Mouse (Mus musculus) hindbrain, postnatal 0 days (tissue): ENCODE results near the gene Ezh1. TPM values are rescaled to one million over a fixed set of nuclear protein-coding genes. Genes with fewer than 3 reads are reported as not detected.

Source experiments
- ATAC-seq: fragments of 200-750 bp; cut with Nextera tagmentation; 2 replicates; pipeline ENCODE4 v1.8.0; 2017; ENCODE audit warnings: mild to moderate bottlenecking, moderate TSS enrichment, moderate library complexity
- DNase-seq: peaks from one replicate; pipeline ENCODE4 v3.0.0-alpha.2; 2015; ENCODE audit warnings: low spot score
- H3K27ac ChIP-seq: fragments of 300-500 bp; sonication (generic); 2 replicates; pipeline ENCODE4 v1.5.1; 2014; ENCODE audit warnings: mild to moderate bottlenecking
- H3K27me3 ChIP-seq: fragments of 300-500 bp; sonication (generic); 2 replicates; pipeline ENCODE4 v1.6.1; 2014; ENCODE audit warnings: low read length, mixed read lengths; ENCODE audit not compliant: insufficient read depth
- H3K36me3 ChIP-seq: fragments of 300-500 bp; sonication (generic); 2 replicates; pipeline ENCODE4 v1.6.1; 2014; ENCODE audit warnings: low read length, mixed read lengths; ENCODE audit not compliant: insufficient read depth
- H3K4me1 ChIP-seq: fragments of 300-500 bp; sonication (generic); 2 replicates; pipeline ENCODE4 v1.6.1; 2014; ENCODE audit warnings: antibody characterized with exemption, low read length, mixed read lengths; ENCODE audit not compliant: insufficient read depth
- H3K4me2 ChIP-seq: fragments of 300-500 bp; sonication (generic); 2 replicates; pipeline ENCODE4 v1.6.1; 2014; ENCODE audit warnings: low read depth, mild to moderate bottlenecking, low read length, moderate library complexity, mixed read lengths
- H3K4me3 ChIP-seq: fragments of 300-500 bp; sonication (generic); 2 replicates; pipeline ENCODE4 v1.5.1; 2014; ENCODE audit warnings: low read length
- H3K9ac ChIP-seq: fragments of 300-500 bp; sonication (generic); replicated peaks from 2 replicates; pipeline ENCODE4 v1.6.1; 2014; ENCODE audit warnings: mild to moderate bottlenecking, low read length, moderate library complexity, mixed read lengths
- H3K9me3 ChIP-seq: fragments of 300-500 bp; sonication (generic); 2 replicates; pipeline ENCODE4 v1.6.1; 2016; ENCODE audit warnings: low read length, mixed read lengths
- CTCF ChIP-seq: IDR thresholded peaks from 2 replicates; pipeline ENCODE4 v1.5.1; 2016; ENCODE audit warnings: antibody characterized with exemption, control low read depth, low read depth
- WGBS: fragments of 180-500 bp; shearing (Covaris S2); extraction: QIAGEN DNeasy Blood & Tissue Kit; methylation state at CpG from one replicate; pipeline ENCODE4 v1.1.7; 2014; 5-methylcytosine and 5-hydroxymethylcytosine counted together
- polyA plus RNA-seq: library from polyadenylated mRNA; unstranded; fragments of >200 nt; fragmentation: Nextera tagmentation; extraction: Ambion mirVana; gene quantifications from 2 replicates; pipeline ENCODE4 v1.2.1, GENCODE M21; 2015
- total RNA-seq: library from RNA; depleted of rRNA; stranded (reverse); fragments of >200 nt; gene quantifications from 2 replicates; pipeline ENCODE4 v1.2.3, GENCODE M21; 2014

Ezh1 gene
- total and polyA plus RNA-seq, 2 experiments from 2014 or later: 22.2 to 26.7 TPM

DNA sequence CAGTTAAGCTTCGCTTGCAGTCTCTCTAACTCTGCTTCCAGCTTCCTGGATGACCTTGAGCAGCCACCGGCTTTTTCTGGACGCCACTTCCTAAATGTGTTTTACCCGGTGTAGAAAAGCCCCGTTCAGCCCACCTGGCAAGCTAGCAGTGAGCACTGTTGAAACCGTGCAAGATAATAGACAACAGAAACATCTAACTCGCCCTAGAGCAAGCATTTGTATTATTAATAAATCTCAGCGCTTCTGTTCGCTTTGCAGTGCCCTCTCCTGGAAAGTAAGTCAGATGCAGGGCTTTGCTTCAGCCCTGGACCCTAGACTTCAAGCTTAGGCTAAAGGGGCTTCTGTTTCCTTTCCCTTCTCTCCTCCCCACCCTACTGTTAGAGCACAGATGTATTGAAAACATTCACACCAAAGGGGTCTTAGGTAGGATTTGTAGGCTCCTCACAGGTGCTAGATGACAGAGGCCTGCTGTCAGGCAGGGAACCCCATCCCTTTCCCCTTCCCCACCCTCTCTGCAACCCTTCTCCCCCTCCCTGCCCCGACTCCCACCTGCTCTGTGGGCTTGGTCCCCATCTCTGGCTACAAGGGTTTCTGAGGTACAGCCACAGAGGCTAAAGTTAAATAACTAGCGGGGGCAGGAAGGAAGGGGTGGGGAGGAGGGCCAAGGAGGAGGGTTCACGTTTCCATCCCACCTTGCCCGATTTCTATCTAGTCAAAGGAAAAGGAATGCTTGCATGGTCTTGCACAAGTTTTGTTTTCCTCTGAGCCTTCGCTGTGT is 51.2 kb downstream of the Ezh1 start, which contains the start of gene Ccr10:
Gene Ccr10, minus strand, starts transcription at position 593 of the 778 bp plus-strand sequence.
- 25% methylated on average over 14 of the region's 14 CpGs for WGBS
- H3K27me3 ChIP-seq: no peaks in the 10 kb centered on the region
- no peaks in the 10 kb centered on the region for H3K36me3 ChIP-seq
- peak; percentile 62 for TF ChIP-seq CTCF
- ATAC-seq: no peak
- H3K4me2 ChIP-seq: peak within 1 kb of the TSS; percentile 60
- peak within 1 kb of the TSS; percentile 50 for H3K4me3 ChIP-seq
- H3K4me1 ChIP-seq: peaks cover 22% of the 10 kb centered on the region
- H3K9me3 ChIP-seq: no peaks in the 10 kb centered on the region
- peak; percentile 75 for DNase-seq
- H3K9ac ChIP-seq: peak within 1 kb of the TSS; percentile 63
- H3K27ac ChIP-seq: peak within 1 kb of the TSS; percentile 85

- peak overlapping the region; percentile 75 for H3K27ac ChIP-seq
These were observed 51.9 kb downstream of the Ezh1 start for GRCm38 (mm10) chr11:101174389-101174745.

GRCm38 (mm10) chr11:101173631-101174388 is 52.5 kb downstream of the Ezh1 start:
- H3K4me1 ChIP-seq: peaks cover 31% of the 10 kb centered on the region
- peak overlapping the region; percentile 75 for H3K27ac ChIP-seq
- H3K4me3 ChIP-seq: peak overlapping the region; percentile 25
- DNase-seq (peak; percentile 90), ATAC-seq (peak; percentile 53)
- H3K27me3 ChIP-seq: no peaks in the 10 kb centered on the region
- H3K36me3 ChIP-seq: no peaks in the 10 kb centered on the region
- no peaks in the 10 kb centered on the region for H3K9me3 ChIP-seq
- 1% methylated on average over 61 of the region's 61 CpGs for WGBS
- TF ChIP-seq CTCF: peak; percentile 89
- H3K4me2 ChIP-seq: peak overlapping the region; percentile 60
- peak overlapping the region; percentile 45 for H3K9ac ChIP-seq

More at GRCm38 (mm10) chr11:101174389-101174745, 51.9 kb downstream of the Ezh1 start:
- ATAC-seq (no peak), DNase-seq (no peak)
- Histone ChIP-seq H3K9ac (peak overlapping the region; percentile 45), H3K4me1 (peaks cover 25% of the 10 kb centered on the region), H3K9me3 (no peaks in the 10 kb centered on the region), H3K4me2 (peak overlapping the region; percentile 60), H3K27me3 (no peaks in the 10 kb centered on the region), H3K4me3 (peak overlapping the region; percentile 25), H3K36me3 (no peaks in the 10 kb centered on the region)
- TF ChIP-seq CTCF: no peak
- WGBS: 30% methylated on average over 9 of the region's 9 CpGs

DNA sequence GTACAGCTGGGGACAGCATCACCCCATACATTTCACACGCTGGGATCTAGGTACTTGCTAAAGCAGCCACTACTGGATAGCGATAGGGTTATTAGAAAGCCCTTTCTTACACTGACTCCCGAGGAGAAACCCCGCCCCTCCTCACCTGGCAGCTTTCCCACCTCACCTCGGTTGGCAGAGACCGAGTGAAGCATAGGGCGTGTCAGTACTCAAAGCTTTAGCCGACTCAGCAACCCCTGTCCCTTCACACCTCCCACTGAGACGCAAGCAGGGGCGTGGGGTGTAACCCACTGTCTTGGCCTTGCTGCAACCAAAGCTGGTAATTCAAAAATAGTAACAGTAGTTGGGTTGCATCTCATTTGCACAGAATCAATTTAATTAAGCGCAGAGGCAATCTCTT is 53.2 kb downstream of the Ezh1 start:
- DNase-seq (no peak), ATAC-seq (no peak)
- Histone ChIP-seq H3K9me3 (no peaks in the 10 kb centered on the region), H3K9ac (peak overlapping the region; percentile 45; the same call in 1 of the 2 replicates), H3K27ac (peak overlapping the region; percentile 75; the same call in 1 of the 2 replicates), H3K27me3 (0 out of 2 replicates have a peak, but pooled peaks cover 5% of the 10 kb centered on the region), H3K4me1 (peaks cover 34% of the 10 kb centered on the region), H3K4me2 (peak overlapping the region; percentile 60), H3K4me3 (peak overlapping the region; percentile 25; the same call in 1 of the 2 replicates), H3K36me3 (no peaks in the 10 kb centered on the region)
- no peak for TF ChIP-seq CTCF
- WGBS: 7% methylated on average over 11 of the region's 11 CpGs

GRCm38 (mm10) chr11:101172434-101172815 is 53.8 kb downstream of the Ezh1 start:
- peak overlapping the region; percentile 89 for H3K4me2 ChIP-seq
- no peaks in the 10 kb centered on the region for H3K9me3 ChIP-seq
- WGBS: 13% methylated on average over 5 of the region's 5 CpGs
- H3K4me3 ChIP-seq: peak overlapping the region; percentile 62
- DNase-seq (no peak), ATAC-seq (no peak)
- peaks cover 3% of the 10 kb centered on the region; the same call in 1 of the 2 replicates for H3K36me3 ChIP-seq
- H3K27ac ChIP-seq: peak overlapping the region; percentile 83
- H3K4me1 ChIP-seq: peaks cover 34% of the 10 kb centered on the region
- no peak for TF ChIP-seq CTCF
- H3K9ac ChIP-seq: peak overlapping the region; percentile 51
- H3K27me3 ChIP-seq: 0 out of 2 replicates have a peak, but pooled peaks cover 11% of the 10 kb centered on the region

DNA sequence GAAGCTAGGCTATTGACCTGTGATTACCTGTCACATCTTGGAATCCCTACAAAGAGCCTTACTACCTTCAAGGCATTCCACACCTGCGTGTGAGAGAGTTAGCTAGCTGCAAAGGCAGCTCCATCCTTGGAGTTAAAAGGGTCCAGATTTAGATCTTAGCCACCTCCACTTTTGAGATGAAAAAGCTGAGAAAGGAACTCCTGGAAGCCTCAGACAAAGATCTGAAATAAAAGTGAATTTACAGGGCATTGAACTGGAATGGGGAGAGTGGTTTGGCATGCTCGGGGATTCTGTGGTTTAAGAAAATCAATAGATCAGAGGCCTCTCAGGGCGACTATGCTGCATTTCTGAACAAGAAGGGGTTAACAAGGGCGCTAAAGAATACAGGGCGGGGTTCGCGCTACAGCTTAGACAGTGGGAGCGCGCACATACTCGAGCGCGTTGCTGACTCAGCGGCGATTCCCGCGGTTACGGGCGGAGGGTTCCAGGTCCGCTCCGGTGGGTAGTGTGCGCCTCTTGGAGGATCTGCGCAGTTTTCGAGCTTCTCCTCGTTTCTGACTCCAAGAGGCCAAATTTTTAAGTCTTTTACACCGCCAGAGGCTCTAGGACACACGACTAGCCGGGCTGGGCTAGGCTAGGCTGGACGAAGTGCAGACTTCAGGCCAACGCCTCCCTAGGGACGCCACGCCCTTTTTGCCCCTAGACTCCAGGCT is 54.4 kb downstream of the Ezh1 start:
- peaks cover 34% of the 10 kb centered on the region for H3K4me1 ChIP-seq
- peak overlapping the region; percentile 83 for H3K27ac ChIP-seq
- peaks cover 4% of the 10 kb centered on the region; the same call in 1 of the 2 replicates for H3K36me3 ChIP-seq
- peak overlapping the region; percentile 51 for H3K9ac ChIP-seq
- H3K4me3 ChIP-seq: peak overlapping the region; percentile 62
- under 1% methylated on average over 31 of the region's 31 CpGs for whole genome bisulfite sequencing
- ATAC-seq: 0 out of 2 replicates have a peak, but pooled peaks have one; percentile 0
- DNase-seq: peak; percentile 85
- no peaks in the 10 kb centered on the region for H3K9me3 ChIP-seq
- H3K4me2 ChIP-seq: peak overlapping the region; percentile 89
- 0 out of 2 replicates have a peak, but pooled peaks have one; percentile 1 for TF ChIP-seq CTCF
- H3K27me3 ChIP-seq: 0 out of 2 replicates have a peak, but pooled peaks cover 15% of the 10 kb centered on the region
